Mouse (Mus musculus) kidney, embryonic 16.5 days (tissue): Measurements from ENCODE around the gene Duox1. TPM values are rescaled to one million over a fixed set of nuclear protein-coding genes. Genes with fewer than 3 reads are reported as not detected.

ENCODE experiments used
- polyA plus RNA-seq: library from polyadenylated mRNA; unstranded; fragments of >200 nt; fragmentation: Nextera tagmentation; extraction: Ambion mirVana; gene quantifications from 2 replicates; pipeline ENCODE4 v1.2.1, GENCODE M21; 2015

The Duox1 gene
- polyA plus RNA-seq, 1 experiment from 2014 or later = 0.05 TPM

Other genes starting within 250 kb of the Duox1 start
- gene Spg11, start 197.3 kb upstream of the Duox1 start, polyA plus RNA-seq = 8.8 and 9.3 TPM in 2 replicates
- gene B2m, start 168.0 kb upstream of the Duox1 start, polyA plus RNA-seq = 221 and 232 TPM in 2 replicates
- not detected in 2 replicates for gene Trim69, start 155.0 kb upstream of the Duox1 start, polyA plus RNA-seq
- not detected in 2 replicates for gene Patl2, start 129.5 kb upstream of the Duox1 start, polyA plus RNA-seq
- not detected in 2 replicates for gene Terb2, start 129.4 kb upstream of the Duox1 start, polyA plus RNA-seq
- gene Sord, start 80.9 kb upstream of the Duox1 start, polyA plus RNA-seq = 62.2 and 62.4 TPM in 2 replicates
- 0.06 TPM in 2 replicates for gene Duox2, start 17.2 kb upstream of the Duox1 start, polyA plus RNA-seq
- gene Duoxa2, start 16.8 kb upstream of the Duox1 start, polyA plus RNA-seq = not detected in 2 replicates
- gene Duoxa1, start 1.9 kb upstream of the Duox1 start, polyA plus RNA-seq = 0.15 TPM in 1 of 2 replicates, not detected in the other
- 2.0 and 2.3 TPM in 2 replicates for gene Shf, start 53.5 kb downstream of the Duox1 start, polyA plus RNA-seq
- 0.60 TPM in 2 replicates for gene Slc28a2, start 110.8 kb downstream of the Duox1 start, polyA plus RNA-seq
- 0.07 and 0.08 TPM in 2 replicates for gene Gm14085, start 169.3 kb downstream of the Duox1 start, polyA plus RNA-seq